Mouse (Mus musculus) lung, adult 18-20 months (tissue): ENCODE data around the gene Ercc8.

Source experiments
- DNase-seq, 2 experiments: peaks; one replicate each; pipeline ENCODE4 v3.0.0; 2022; ENCODE audit warnings: mixed read lengths in 2 of 2

Ercc8 gene

GRCm38 (mm10) chr13:108158465-108159240 lies at the start of gene Ercc8, which contains the start of gene Ndufaf2:
Gene Ercc8 (plus strand): TSS chr13:108158731.
Gene Ndufaf2 (minus strand): TSS chr13:108158623.
- DNase-seq, result peak; percentile 93 to 94

- no peak for DNase-seq
Observed at GRCm38 (mm10) chr13:108110929-108111328, 47.6 kb upstream of the Ercc8 start.

GRCm38 (mm10) chr13:108113536-108113935 lies 45.0 kb upstream of the Ercc8 start:
- DNase-seq, result no peak

- DNase-seq, result no peak
Observed at GRCm38 (mm10) chr13:108114257-108114656, 44.3 kb upstream of the Ercc8 start.

GRCm38 (mm10) chr13:108117654-108118053 lies 40.9 kb upstream of the Ercc8 start:
- no peak for DNase-seq

- DNase-seq, result no peak
Observed at GRCm38 (mm10) chr13:108118188-108118587, 40.3 kb upstream of the Ercc8 start.

- DNase-seq, result no peak
Observed at GRCm38 (mm10) chr13:108119411-108120310, 38.9 kb upstream of the Ercc8 start.

GRCm38 (mm10) chr13:108123109-108123723 lies 35.3 kb upstream of the Ercc8 start:
- DNase-seq, result no peak

- no peak for DNase-seq
Observed at GRCm38 (mm10) chr13:108124096-108124495, 34.4 kb upstream of the Ercc8 start.

GRCm38 (mm10) chr13:108126246-108126645 lies 32.3 kb upstream of the Ercc8 start:
- no peak for DNase-seq

GRCm38 (mm10) chr13:108127130-108127529 lies 31.4 kb upstream of the Ercc8 start:
- DNase-seq, result peak; percentile 18 to 26

GRCm38 (mm10) chr13:108127883-108128282 lies 30.6 kb upstream of the Ercc8 start:
- no peak for DNase-seq

GRCm38 (mm10) chr13:108129070-108129469 lies 29.5 kb upstream of the Ercc8 start:
- DNase-seq, result no peak

- DNase-seq, result no peak
Observed at GRCm38 (mm10) chr13:108130737-108131136, 27.8 kb upstream of the Ercc8 start.

GRCm38 (mm10) chr13:108132031-108132819 lies 26.3 kb upstream of the Ercc8 start:
- no peak for DNase-seq

GRCm38 (mm10) chr13:108135617-108136016 lies 22.9 kb upstream of the Ercc8 start:
- DNase-seq, result no peak

GRCm38 (mm10) chr13:108138403-108138977 lies 20.0 kb upstream of the Ercc8 start:
- DNase-seq, result no peak

GRCm38 (mm10) chr13:108144086-108144485 lies 14.4 kb upstream of the Ercc8 start:
- no peak for DNase-seq

- no peak for DNase-seq
Observed at GRCm38 (mm10) chr13:108151782-108152181, 6.7 kb upstream of the Ercc8 start.

- DNase-seq, result peak in 1 of 2 experiments; percentile 60
Observed at GRCm38 (mm10) chr13:108152650-108153372, 5.7 kb upstream of the Ercc8 start.

- DNase-seq, result no peak
Observed at GRCm38 (mm10) chr13:108157156-108157555, 1.4 kb upstream of the Ercc8 start.
